ENCODE assay signal across 11 mouse cellular contexts in genomic region chr5:97277795-97278572, GRCm38 (mm10).
A peak's percentile ranks its signal among the peaks of the same experiment; 100 is the strongest.
DNase-seq lines count a peak whose midpoint lies in the region; ATAC-seq and TF ChIP-seq lines count a peak whose summit lies in the region.
"Had no signal": no experiment of that assay in that cellular context is flagged by ENCODE, and none has a peak within 500 bp of the region (broad histone marks: within the 10 kb centered on the region; RNA-seq: fewer than 3 reads in every experiment).

No protein-coding gene starts in this region.

- no peaks in the 10 kb centered on the region for H3K4me1 ChIP-seq in hindbrain, embryonic 14.5 days (replicated peaks; ENCODE audit: control insufficient read depth, insufficient read depth, low read length)
- no peaks in the 10 kb centered on the region for H3K4me1 ChIP-seq in hindbrain, embryonic 11.5 days (replicated peaks; ENCODE audit: control insufficient read depth, insufficient read depth, low read length)
- H3K4me1 ChIP-seq in testis, adult 2 months (ENCODE audit: control insufficient read depth, insufficient read depth, low read length), result peaks cover 4% of the 10 kb centered on the region
- H3K4me1 ChIP-seq in limb, embryonic 10.5 days, result peaks cover 2% of the 10 kb centered on the region; the same call in 1 of the 2 replicates
- no peaks in the 10 kb centered on the region for H3K4me1 ChIP-seq in heart, embryonic 12.5 days (replicated peaks)
- H3K4me1 ChIP-seq in liver, postnatal 0 days (ENCODE audit: insufficient read depth), result no peaks in the 10 kb centered on the region

- H3K27me3 ChIP-seq in hindbrain, embryonic 14.5 days (ENCODE audit: control insufficient read depth, insufficient read depth, low read length), result no peaks in the 10 kb centered on the region
- H3K27me3 ChIP-seq in hindbrain, embryonic 11.5 days (ENCODE audit: control insufficient read depth, insufficient read depth, low read length), result no peaks in the 10 kb centered on the region
- no peaks in the 10 kb centered on the region for H3K27me3 ChIP-seq in testis, adult 2 months (ENCODE audit: control insufficient read depth, insufficient read depth, low read length)
- no peaks in the 10 kb centered on the region for H3K27me3 ChIP-seq in limb, embryonic 10.5 days (ENCODE audit: low read depth, poor library complexity, severe bottlenecking)
- no peaks in the 10 kb centered on the region for H3K27me3 ChIP-seq in heart, embryonic 12.5 days (replicated peaks)
- H3K27me3 ChIP-seq in liver, postnatal 0 days (ENCODE audit: insufficient read depth, low read length), result no peaks in the 10 kb centered on the region
- H3K27me3 ChIP-seq: CH12.LX had no signal

- TF ChIP-seq CTCF in testis, adult 2 months (IDR thresholded peaks at IDR 0.05; ENCODE audit: control insufficient read depth, insufficient read depth, insufficient replicate concordance, low read depth, low read length), result no peak
- TF ChIP-seq CTCF in liver, postnatal 0 days (IDR thresholded peaks at IDR 0.05; ENCODE audit: low read depth), result no peak

- no peaks in the 10 kb centered on the region for H3K36me3 ChIP-seq in hindbrain, embryonic 14.5 days (replicated peaks; ENCODE audit: control insufficient read depth, insufficient read depth)
- no peaks in the 10 kb centered on the region for H3K36me3 ChIP-seq in hindbrain, embryonic 11.5 days (ENCODE audit: control insufficient read depth, insufficient read depth, low read length)
- no peaks in the 10 kb centered on the region for H3K36me3 ChIP-seq in testis, adult 2 months (ENCODE audit: control insufficient read depth, insufficient read depth, low read length)
- H3K36me3 ChIP-seq in limb, embryonic 10.5 days, result no peaks in the 10 kb centered on the region
- H3K36me3 ChIP-seq in heart, embryonic 12.5 days, result no peaks in the 10 kb centered on the region
- no peaks in the 10 kb centered on the region for H3K36me3 ChIP-seq in liver, postnatal 0 days (replicated peaks; ENCODE audit: insufficient read depth, low read length)

- DNase-seq in hindbrain, embryonic 14.5 days (ENCODE audit: low spot score), result no peak
- no peak for DNase-seq in hindbrain, embryonic 11.5 days (ENCODE audit: low spot score)
- no peak for DNase-seq in testis, postnatal 10 days (ENCODE audit: low spot score)
- peak; percentile 40 for DNase-seq in limb, embryonic 10.5 days (ENCODE audit: low spot score)
- DNase-seq in ovary, adult 18-20 months (ENCODE audit: low spot score), result no peak
- DNase-seq in liver, postnatal 0 days, result no peak
- DNase-seq: heart, postnatal 10 days; lung, postnatal 10 days had no signal

- no peak for TF ChIP-seq EP300 in liver, postnatal 0 days (IDR thresholded peaks at IDR 0.05; ENCODE audit: low read depth)

- 0 out of 2 replicates have a peak overlapping the region, but pooled peaks have one; percentile 21 for H3K4me2 ChIP-seq in hindbrain, embryonic 14.5 days (replicated peaks)
- no peak overlapping the region for H3K4me2 ChIP-seq in hindbrain, embryonic 11.5 days (replicated peaks; ENCODE audit: low read depth, low read length)
- H3K4me2 ChIP-seq in heart, embryonic 12.5 days, result no peak overlapping the region
- H3K4me2 ChIP-seq in liver, postnatal 0 days (ENCODE audit: low read depth, low read length), result no peak overlapping the region

- TF ChIP-seq POLR2A in testis, adult 2 months (IDR thresholded peaks at IDR 0.05; ENCODE audit: control insufficient read depth, low read depth, low read length), result no peak

- no peak overlapping the region for H3K9ac ChIP-seq in hindbrain, embryonic 14.5 days
- H3K9ac ChIP-seq in hindbrain, embryonic 11.5 days (ENCODE audit: low read depth, low read length), result no peak overlapping the region
- no peak overlapping the region for H3K9ac ChIP-seq in heart, embryonic 12.5 days
- H3K9ac ChIP-seq in liver, postnatal 0 days (replicated peaks), result no peak overlapping the region

- 72% methylated on average over 16 of the region's 16 CpGs for WGBS in hindbrain, embryonic 14.5 days
- 86% methylated on average over 16 of the region's 16 CpGs for WGBS in hindbrain, embryonic 11.5 days
- 78% methylated on average over 16 of the region's 16 CpGs for WGBS in limb, embryonic 10.5 days
- 69% methylated on average over 16 of the region's 16 CpGs for WGBS in heart, embryonic 12.5 days
- 75% methylated on average over 16 of the region's 16 CpGs for WGBS in liver, postnatal 0 days (ENCODE audit: insufficient replicate concordance)

- H3K27ac ChIP-seq in hindbrain, embryonic 14.5 days, result no peak overlapping the region
- H3K27ac ChIP-seq in hindbrain, embryonic 11.5 days (ENCODE audit: low read depth, low read length), result no peak overlapping the region
- no peak overlapping the region for H3K27ac ChIP-seq in testis, adult 2 months (ENCODE audit: control insufficient read depth, insufficient read depth, low read depth, low read length)
- H3K27ac ChIP-seq in limb, embryonic 10.5 days, result no peak overlapping the region
- no peak overlapping the region for H3K27ac ChIP-seq in heart, embryonic 12.5 days (ENCODE audit: poor library complexity, severe bottlenecking)
- H3K27ac ChIP-seq in liver, postnatal 0 days (ENCODE audit: low read depth), result no peak overlapping the region

- no peak overlapping the region for H3K4me3 ChIP-seq in hindbrain, embryonic 14.5 days (replicated peaks; ENCODE audit: low read length)
- no peak overlapping the region for H3K4me3 ChIP-seq in hindbrain, embryonic 11.5 days (ENCODE audit: low read depth, low read length)
- peak overlapping the region; percentile 42 for H3K4me3 ChIP-seq in testis, adult 2 months (ENCODE audit: control insufficient read depth, low read depth, low read length)
- H3K4me3 ChIP-seq in limb, embryonic 10.5 days, result no peak overlapping the region
- no peak overlapping the region for H3K4me3 ChIP-seq in heart, embryonic 12.5 days
- no peak overlapping the region for H3K4me3 ChIP-seq in liver, postnatal 0 days (ENCODE audit: low read depth, low read length)

- no peak for ATAC-seq in hindbrain, embryonic 14.5 days (ENCODE audit: low FRiP score)
- no peak for ATAC-seq in hindbrain, embryonic 11.5 days (ENCODE audit: low FRiP score)
- no peak for ATAC-seq in heart, embryonic 12.5 days (ENCODE audit: insufficient number of reproducible peaks, low FRiP score)
- no peak for ATAC-seq in liver, postnatal 0 days

- no peaks in the 10 kb centered on the region for H3K9me3 ChIP-seq in hindbrain, embryonic 14.5 days (ENCODE audit: control insufficient read depth, low read length)
- no peaks in the 10 kb centered on the region for H3K9me3 ChIP-seq in hindbrain, embryonic 11.5 days (ENCODE audit: control insufficient read depth, low read length)
- H3K9me3 ChIP-seq in limb, embryonic 10.5 days (replicated peaks), result no peaks in the 10 kb centered on the region
- H3K9me3 ChIP-seq in heart, embryonic 12.5 days (replicated peaks), result peaks cover 6% of the 10 kb centered on the region; the same call in 1 of the 2 replicates
- H3K9me3 ChIP-seq in liver, postnatal 0 days (ENCODE audit: low read length), result no peaks in the 10 kb centered on the region; the same call in 1 of the 2 replicates
